Mouse (Mus musculus) lung, postnatal 4 days (tissue): Measurements from ENCODE around the gene Mms19.

ENCODE experiments used
- DNase-seq, 2 experiments: peaks; one replicate each; pipeline ENCODE4 v3.0.0; 2021

Mms19 gene

DNA sequence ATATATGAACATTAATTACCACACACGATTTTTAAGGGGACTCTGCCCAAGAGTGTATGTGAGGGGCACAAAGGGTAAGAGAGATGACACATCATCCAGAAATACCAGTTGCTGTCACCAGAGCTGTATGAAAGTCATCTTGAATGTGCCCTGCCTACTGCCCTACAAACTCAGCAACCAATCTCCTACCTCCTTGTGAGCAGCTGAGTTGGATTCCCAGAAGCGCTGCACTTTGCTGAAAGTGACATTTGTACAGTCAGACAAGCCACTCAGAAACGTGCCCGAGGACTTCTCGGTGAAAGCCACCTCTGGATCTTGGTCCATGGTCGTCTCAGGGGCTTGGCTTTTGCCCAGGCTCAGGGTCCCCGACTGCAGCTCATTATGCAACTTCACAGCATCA, 86.0 kb downstream of the Mms19 start:
- DNase-seq, result no peak
